Mouse (Mus musculus) frontal cortex, adult (tissue): ENCODE data around the gene Olfr615.
"Not testable (repeated sequence)": the region's sequence is repeated elsewhere in the genome, so short reads cannot be mapped to it uniquely, and the experiment has no call there.

Experiments used
- ATAC-seq: cut with Nextera tagmentation; 2 replicates; pipeline ENCODE4 v1.9.2; 2017; ENCODE audit warnings: mild to moderate bottlenecking, moderate library complexity, mixed read lengths; ENCODE audit not compliant: low TSS enrichment

Gene Olfr615

GRCm38 (mm10) chr7:103555779-103556178, at the start of gene Olfr615:
Gene Olfr615, plus strand, starts transcription at chr7:103556079.
- ATAC-seq, result no peak

GRCm38 (mm10) chr7:103512022-103512421, 43.9 kb upstream of the Olfr615 start, which contains the start of gene Olfr610:
Gene Olfr610, minus strand, starts transcription at chr7:103512122.
- ATAC-seq, result no peak

GRCm38 (mm10) chr7:103520746-103521145, 35.1 kb upstream of the Olfr615 start, which contains the start of gene Olfr611:
Gene Olfr611, minus strand, starts transcription at chr7:103520846.
- ATAC-seq, result not testable (repeated sequence)

GRCm38 (mm10) chr7:103542617-103543016, 13.3 kb upstream of the Olfr615 start, which contains the start of gene Olfr612:
Gene Olfr612, minus strand, starts transcription at chr7:103542717.
- ATAC-seq, result not testable (repeated sequence)

GRCm38 (mm10) chr7:103547774-103548173, 8.1 kb upstream of the Olfr615 start, which contains the start of gene Olfr613:
Gene Olfr613, plus strand, starts transcription at chr7:103548074.
- ATAC-seq, result no peak

GRCm38 (mm10) chr7:103569043-103569442, 13.2 kb downstream of the Olfr615 start, which contains the start of gene Olfr616:
Gene Olfr616, minus strand, starts transcription at chr7:103569143.
- ATAC-seq, result no peak

GRCm38 (mm10) chr7:103572761-103573160, 16.9 kb downstream of the Olfr615 start, which contains the start of gene Olfr617:
Gene Olfr617, plus strand, starts transcription at chr7:103573061.
- no peak for ATAC-seq

GRCm38 (mm10) chr7:103589803-103590202, 33.9 kb downstream of the Olfr615 start, which contains the start of gene Olfr618:
Gene Olfr618, plus strand, starts transcription at chr7:103590103.
- ATAC-seq, result no peak

GRCm38 (mm10) chr7:103600275-103600674, 44.4 kb downstream of the Olfr615 start, which contains the start of gene Olfr619:
Gene Olfr619, plus strand, starts transcription at chr7:103600575.
- no peak for ATAC-seq

GRCm38 (mm10) chr7:103607425-103607824, 51.5 kb downstream of the Olfr615 start:
- ATAC-seq, result no peak

- ATAC-seq, result no peak
Observed at GRCm38 (mm10) chr7:103612434-103612833, 56.6 kb downstream of the Olfr615 start, which contains the start of gene Olfr620. Gene Olfr620, minus strand, starts transcription at chr7:103612534.
